Mouse (Mus musculus) layer of hippocampus, postnatal 14 days (tissue): ENCODE data around the gene Ptprr. TPM values are rescaled to one million over a fixed set of nuclear protein-coding genes. Genes with fewer than 3 reads are reported as not detected.

Source experiments
- DNase-seq, 2 experiments: peaks; one replicate each; pipeline ENCODE4 v3.0.0; 2021 to 2022; ENCODE audit warnings: low spot score in 2 of 2, mixed read lengths in 1 of 2
- long read RNA-seq, 2 experiments: library from polyadenylated mRNA; stranded (forward); transcript quantifications; one replicate each; pipeline ENCODE4 v2.0.0; 2021
- total RNA-seq, 2 experiments: library from RNA; stranded (reverse); gene quantifications; 2 replicates each; pipeline ENCODE4 v1.2.3; 2021

Ptprr gene
- 10 to 100 TPM; 22.2 to 23.2 TPM for total RNA-seq
- long read RNA-seq, experiment 1, transcript Ptprr-201 (14 exons, 3,619 nt): major isoform, 22 of 34 reads
- long read RNA-seq, experiment 1, partial matches to known transcripts: 9 of 34 reads
- long read RNA-seq, experiment 1, other reads (novel, unspliced or antisense): 3 of 34 reads
- long read RNA-seq, experiment 2, transcript Ptprr-201 (14 exons, 3,619 nt): major isoform, 19 of 24 reads
- long read RNA-seq, experiment 2, partial matches to known transcripts: 4 of 24 reads
- long read RNA-seq, experiment 2, other reads (novel, unspliced or antisense): 1 of 24 reads

DNA sequence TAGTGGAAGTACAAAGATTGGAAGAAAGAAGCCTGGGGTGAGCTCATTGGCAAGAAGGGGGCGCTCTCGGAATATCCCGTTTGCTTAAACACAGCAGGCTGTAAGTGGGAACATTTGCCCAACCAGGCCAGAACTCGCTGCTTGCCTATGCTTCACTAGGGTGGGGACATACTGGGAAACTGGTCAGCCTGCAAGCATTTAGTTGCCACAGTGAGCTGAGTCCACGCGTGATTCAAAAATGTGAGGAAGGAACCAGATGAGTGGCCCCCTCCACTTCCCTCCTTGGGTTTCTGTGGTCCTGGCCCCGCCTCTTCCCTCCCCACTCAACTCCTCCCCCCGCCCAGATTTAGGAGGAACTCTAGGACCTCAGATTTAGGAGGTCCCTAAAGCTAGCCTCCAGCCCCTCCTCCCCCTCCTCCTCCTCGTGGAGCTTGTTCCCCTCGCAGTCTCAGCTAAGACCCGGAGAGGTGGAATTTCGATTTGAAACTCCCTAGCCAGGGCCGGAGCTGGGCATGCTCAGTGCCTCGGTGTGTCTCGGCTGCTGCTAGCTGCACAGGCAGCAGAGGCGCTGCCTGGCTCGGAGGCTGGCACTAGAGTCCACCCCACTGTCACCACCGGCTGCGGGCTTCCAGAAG, at the start of gene Ptprr:
Gene Ptprr, plus strand, starts transcription at position 369 of the 635 bp plus-strand sequence.
- peak; percentile 85 to 94 for DNase-seq

DNA sequence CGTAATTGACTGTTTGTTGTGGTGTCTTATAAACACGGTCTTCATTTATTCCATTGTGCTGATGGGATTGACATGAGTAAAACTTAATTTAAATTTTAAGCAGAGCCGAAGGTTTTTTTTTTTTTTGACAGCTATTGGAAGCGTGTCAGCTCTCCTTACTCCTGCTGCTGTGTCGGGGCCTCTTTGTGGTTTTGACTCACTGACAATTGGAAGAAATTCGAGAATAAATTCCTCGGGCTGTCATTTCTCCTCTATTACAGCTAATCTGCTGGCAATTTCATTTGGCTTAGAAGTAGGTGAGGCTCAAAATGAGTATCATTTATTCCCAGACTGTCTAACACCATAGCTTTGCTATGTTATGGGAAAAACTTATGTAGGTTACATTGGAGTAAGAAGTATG, 41.7 kb upstream of the Ptprr start:
- DNase-seq: no peak

- no peak for DNase-seq
These were observed 39.0 kb upstream of the Ptprr start for GRCm38 (mm10) chr10:115978992-115979391.

DNA sequence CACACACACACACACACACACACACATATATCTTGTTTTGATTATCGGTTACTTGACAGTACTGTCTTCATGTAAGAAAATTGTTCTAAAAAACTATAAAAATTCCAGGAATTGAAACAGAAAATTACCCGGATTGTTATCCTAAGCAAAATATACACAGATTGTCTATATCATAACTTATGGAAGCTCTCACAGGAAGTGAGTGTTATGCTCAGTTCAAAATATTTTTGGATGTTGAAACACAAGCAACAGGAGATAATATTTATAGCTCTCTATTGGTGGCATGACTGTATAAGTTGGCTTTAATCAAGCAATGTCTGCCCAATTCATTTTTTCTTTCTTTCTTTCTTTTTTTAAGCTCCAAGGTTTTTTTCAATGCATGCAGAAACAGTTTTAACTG, 38.0 kb upstream of the Ptprr start:
- no peak for DNase-seq

DNA sequence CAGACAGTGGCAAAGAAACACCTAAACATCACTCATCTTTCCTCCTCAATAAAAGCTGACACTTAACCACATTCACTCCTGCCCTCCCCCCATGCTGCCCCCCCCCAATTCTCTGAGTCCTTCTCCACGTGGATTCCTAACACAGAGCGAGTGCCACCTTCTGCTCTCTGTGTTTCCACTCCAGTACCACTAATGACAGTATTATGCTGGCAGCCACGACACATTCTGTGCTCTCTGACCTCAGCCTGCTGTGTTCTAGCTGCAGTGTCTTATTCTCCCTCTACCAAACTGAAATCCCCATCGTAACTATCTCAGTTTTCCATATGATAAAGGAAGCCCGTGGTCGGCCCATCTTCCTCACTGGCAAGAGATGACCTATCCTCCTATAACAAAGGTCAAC, 33.7 kb upstream of the Ptprr start:
- DNase-seq: no peak

GRCm38 (mm10) chr10:116001838-116002237, 16.2 kb upstream of the Ptprr start:
- DNase-seq: peak; percentile 14 to 45

GRCm38 (mm10) chr10:116006675-116007074, 11.3 kb upstream of the Ptprr start:
- DNase-seq: no peak

DNA sequence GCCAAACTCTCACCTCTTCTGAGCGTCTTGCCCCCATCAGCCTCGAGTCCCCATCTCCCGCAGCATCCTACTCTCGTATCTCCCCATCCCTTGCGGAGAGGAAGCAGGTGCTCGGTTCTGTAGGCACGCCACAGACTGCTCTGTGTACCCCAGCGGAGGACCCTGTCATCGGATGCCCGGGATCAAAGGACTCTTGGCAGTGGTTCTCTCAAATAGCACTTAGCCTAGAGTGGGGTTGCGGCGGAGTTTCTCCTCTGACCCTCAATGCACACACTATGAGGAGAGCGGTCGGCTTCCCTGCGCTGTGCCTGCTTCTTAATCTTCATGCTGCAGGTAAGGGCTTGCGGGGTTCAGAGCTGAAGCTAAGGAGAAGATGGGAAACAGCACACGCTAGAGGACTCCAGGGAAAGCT, 473 bp downstream of the Ptprr start:
- no peak for DNase-seq

- DNase-seq: peak; percentile 50 to 54
These were observed 1.3 kb downstream of the Ptprr start for GRCm38 (mm10) chr10:116019086-116019860.

- no peak for DNase-seq
These were observed 3.1 kb downstream of the Ptprr start for GRCm38 (mm10) chr10:116021081-116021480.

DNA sequence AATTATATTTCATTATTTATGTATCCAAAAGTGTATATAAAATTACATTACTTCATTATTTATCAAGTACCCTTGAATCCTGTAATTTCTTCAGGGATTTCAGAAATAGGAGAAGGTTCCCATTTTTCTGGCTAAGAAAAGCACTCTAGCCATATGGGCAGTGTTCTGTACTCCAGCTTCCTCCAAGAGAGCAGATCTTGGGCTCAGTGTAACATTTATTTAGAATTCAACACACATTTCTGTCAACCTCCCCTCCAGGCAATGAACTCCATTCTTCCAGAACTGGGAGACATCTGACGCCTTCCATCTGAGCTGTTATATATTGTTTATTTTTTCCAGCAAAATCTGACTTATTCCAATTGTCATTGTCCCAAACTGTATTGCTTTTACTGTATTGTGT, 20.1 kb downstream of the Ptprr start:
- peak in 1 of 2 experiments; percentile 36 for DNase-seq

GRCm38 (mm10) chr10:116075954-116076353, 57.9 kb downstream of the Ptprr start:
- no peak for DNase-seq

GRCm38 (mm10) chr10:116078636-116079035, 60.6 kb downstream of the Ptprr start:
- DNase-seq: no peak

DNA sequence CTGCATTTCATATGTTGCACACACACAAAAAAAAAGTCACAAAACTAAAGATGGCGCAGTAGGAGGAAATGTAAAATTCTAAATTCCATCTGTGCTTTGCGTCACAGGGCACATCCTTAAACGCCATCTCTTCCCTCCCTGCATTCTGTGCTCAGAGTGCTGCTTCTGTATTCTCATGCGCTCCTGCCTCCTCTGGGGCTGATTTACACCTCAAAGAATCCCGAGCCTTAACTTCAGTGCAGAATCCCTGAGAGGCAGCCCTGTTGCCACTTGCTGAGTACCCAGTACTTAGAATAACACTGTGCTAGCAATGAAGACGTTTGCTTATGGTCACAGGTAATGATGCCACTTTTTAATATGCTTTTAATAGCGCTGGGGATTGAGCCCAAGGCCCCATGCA, 61.4 kb downstream of the Ptprr start:
- no peak for DNase-seq

GRCm38 (mm10) chr10:116080841-116081240, 62.8 kb downstream of the Ptprr start:
- DNase-seq: no peak

DNA sequence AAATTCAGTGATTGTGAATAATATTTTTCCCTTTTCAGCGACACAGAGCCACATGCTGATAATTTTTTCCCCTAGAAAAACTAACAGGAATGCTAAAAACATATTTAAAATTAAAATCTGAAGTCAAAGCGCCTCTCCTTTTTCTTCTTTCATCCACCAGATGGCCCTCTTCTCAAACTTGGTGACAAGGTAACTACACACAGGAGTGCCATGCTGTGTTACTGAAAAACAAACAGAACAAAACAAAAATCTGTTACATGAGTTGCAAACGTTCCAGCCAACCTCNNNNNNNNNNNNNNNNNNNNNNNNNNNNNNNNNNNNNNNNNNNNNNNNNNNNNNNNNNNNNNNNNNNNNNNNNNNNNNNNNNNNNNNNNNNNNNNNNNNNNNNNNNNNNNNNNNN, 66.0 kb downstream of the Ptprr start:
- DNase-seq: peak in 1 of 2 experiments; percentile 59

- DNase-seq: no peak
These were observed 78.5 kb downstream of the Ptprr start for GRCm38 (mm10) chr10:116096466-116096865.

GRCm38 (mm10) chr10:116098470-116098869, 80.5 kb downstream of the Ptprr start:
- DNase-seq: no peak

GRCm38 (mm10) chr10:116108176-116108575, 90.2 kb downstream of the Ptprr start:
- peak; percentile 16 to 55 for DNase-seq

DNA sequence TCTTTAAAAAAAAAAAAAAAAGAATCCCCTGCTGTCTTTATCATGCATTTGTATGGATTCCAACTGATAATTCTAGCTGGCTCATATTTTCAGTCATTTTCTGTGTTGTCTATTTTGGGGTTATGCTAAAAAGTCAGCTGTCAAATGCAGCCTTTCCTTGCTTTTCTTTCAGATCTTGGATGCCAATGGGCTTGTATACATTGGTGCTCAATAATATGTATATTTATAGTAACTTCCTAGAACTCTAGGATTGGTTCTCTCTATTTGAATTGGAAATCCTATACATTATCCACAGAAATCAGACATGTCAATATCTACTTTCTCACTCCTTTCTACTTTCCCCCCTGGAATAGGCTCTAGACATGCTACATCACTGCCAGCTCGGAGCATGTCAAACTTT, 90.7 kb downstream of the Ptprr start:
- no peak for DNase-seq

DNA sequence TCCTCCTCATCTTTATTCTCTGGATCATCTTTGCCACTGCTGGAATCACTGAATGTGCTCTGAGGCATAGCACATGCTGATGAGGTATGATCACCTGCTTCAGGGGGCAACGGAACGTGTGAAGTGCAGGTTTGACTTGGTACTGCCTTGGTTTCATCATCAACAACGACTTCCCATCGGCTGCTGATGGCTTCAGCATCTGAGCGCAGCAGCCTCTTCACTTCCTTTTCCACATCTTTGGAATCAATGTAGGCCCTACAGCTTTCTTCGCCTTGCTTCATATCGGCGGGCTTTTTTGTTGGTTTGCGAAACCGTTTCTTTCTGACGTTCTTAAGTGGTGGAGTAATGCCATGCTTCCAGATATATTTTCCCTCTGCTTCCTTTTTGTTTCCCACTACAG, 94.9 kb downstream of the Ptprr start:
- DNase-seq: no peak

- DNase-seq: no peak
These were observed 96.0 kb downstream of the Ptprr start, which contains the start of gene 4933416C03Rik for GRCm38 (mm10) chr10:116113867-116114474. Gene 4933416C03Rik (minus strand): TSS chr10:116113917.
